Mouse (Mus musculus): ENCODE measurements at regions not wholly inside any gene's neighbourhood (a gene's known extent, or its start where the extent isn't known, plus 50 kb on each side); places are given as distances from the start of the nearest gene placed in this dataset.

DNA sequence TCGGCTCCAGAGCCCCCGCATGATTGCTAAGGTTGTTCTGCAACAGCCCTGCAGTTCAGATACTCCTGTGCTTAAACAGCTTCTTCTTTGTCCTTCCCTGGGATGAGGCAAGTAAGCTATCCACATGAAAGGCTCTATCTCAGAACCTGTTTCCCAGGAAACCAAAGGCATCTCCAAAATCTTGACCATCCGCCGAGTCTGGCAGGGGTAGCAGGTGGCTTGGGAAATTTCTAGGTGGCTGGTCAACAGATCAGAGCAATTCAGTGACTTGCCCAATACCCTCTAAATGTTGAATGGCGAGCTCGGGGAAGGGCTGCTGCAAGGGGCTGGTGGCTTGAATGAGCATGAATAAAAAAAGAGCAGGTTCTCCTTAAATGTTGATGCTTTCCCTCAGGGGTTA is 229.7 kb upstream of the Mphosph6 start:
- no peaks in the 10 kb centered on the region for H3K79me2 ChIP-seq (replicated peaks; ENCODE audit: control insufficient read depth, extremely low read depth, insufficient read depth, poor library complexity, severe bottlenecking)
- no peak overlapping the region for H3K4me3 ChIP-seq (replicated peaks in 1 of 3; ENCODE audit: low read depth in 2 of 3, low read length in 2 of 3, poor library complexity in 1 of 3)
- H3K36me3 ChIP-seq (replicated peaks in 1 of 2; ENCODE audit: control insufficient read depth in 1 of 2, insufficient read depth in 1 of 2, low read length in 1 of 2): no peaks in the 10 kb centered on the region
- H3K27me3 ChIP-seq (replicated peaks): no peaks in the 10 kb centered on the region
- TF ChIP-seq NRF1 (IDR thresholded peaks at IDR 0.05; ENCODE audit: low read depth, low read length) (no peak), CHD1 (IDR thresholded peaks at IDR 0.05; ENCODE audit: low read depth, low read length) (no peak), RAD21 (IDR thresholded peaks at IDR 0.05; ENCODE audit: low read depth, low read length) (no peak), ZC3H11A (IDR thresholded peaks at IDR 0.05; ENCODE audit: low read depth, low read length) (no peak), JUN (IDR thresholded peaks at IDR 0.05; ENCODE audit: insufficient read depth, low read depth, low read length) (no peak), HCFC1 (IDR thresholded peaks at IDR 0.05; ENCODE audit: low read depth, low read length) (no peak), EP300 (IDR thresholded peaks at IDR 0.05; ENCODE audit: low read length) (no peak), PAX5 (IDR thresholded peaks at IDR 0.05; ENCODE audit: low read length) (no peak), RCOR1 (conservative IDR thresholded peaks at IDR 0.05; ENCODE audit: low read depth, low read length) (no peak), GABPA (IDR thresholded peaks at IDR 0.05; ENCODE audit: insufficient replicate concordance, low read depth, low read length) (no peak), USF2 (conservative IDR thresholded peaks at IDR 0.05; ENCODE audit: low read depth, low read length) (no peak), KAT2A (IDR thresholded peaks at IDR 0.05; ENCODE audit: insufficient replicate concordance, low read length) (no peak), ETS1 (conservative IDR thresholded peaks at IDR 0.05; ENCODE audit: low read depth, low read length) (no peak), MYC (IDR thresholded peaks at IDR 0.05; ENCODE audit: low read depth, low read length) (no peak), TCF12 (IDR thresholded peaks at IDR 0.05; ENCODE audit: low read depth, low read length) (no peak), JUND (conservative IDR thresholded peaks at IDR 0.05; ENCODE audit: low read depth, low read length) (no peak), MAFK (IDR thresholded peaks at IDR 0.05; ENCODE audit: insufficient replicate concordance, low read length) (no peak), MAZ (IDR thresholded peaks at IDR 0.05; ENCODE audit: low read depth, low read length) (no peak), CTCF (conservative IDR thresholded peaks at IDR 0.05 in 1 of 2, IDR thresholded peaks at IDR 0.05 in 1 of 2; ENCODE audit: low read depth in 2 of 2, low read length in 2 of 2) (no peak), IRF4 (IDR thresholded peaks at IDR 0.05; ENCODE audit: low read depth, low read length) (no peak)
- no peak overlapping the region for H3K27ac ChIP-seq (ENCODE audit: insufficient read depth, low read depth)
- no peaks in the 10 kb centered on the region for H3K4me1 ChIP-seq (ENCODE audit: control insufficient read depth in 1 of 2, insufficient read depth in 2 of 2)
- dilution Hi-C loops (cut with MboI; ENCODE audit: extremely low pct_ligation_motif_present, extremely low pct_unique_long_range_greater_than_20kb, low sequenced_read_pairs): no loop called here
- no peak overlapping the region for H3K4me2 ChIP-seq (ENCODE audit: insufficient read depth, low read depth, poor library complexity, severe bottlenecking)
- no peak overlapping the region for H3K9ac ChIP-seq (ENCODE audit: insufficient read depth, low read depth)
- in situ Hi-C loops (cut with MboI; ENCODE audit: low pct_ligation_motif_present, low pct_unique_long_range_greater_than_20kb, low sequenced_read_pairs): no loop called here
- peaks cover 84% of the 10 kb centered on the region for H3K9me3 ChIP-seq (replicated peaks; ENCODE audit: low read length)
- no peak for DNase-seq (ENCODE audit: extremely low read depth)

DNA sequence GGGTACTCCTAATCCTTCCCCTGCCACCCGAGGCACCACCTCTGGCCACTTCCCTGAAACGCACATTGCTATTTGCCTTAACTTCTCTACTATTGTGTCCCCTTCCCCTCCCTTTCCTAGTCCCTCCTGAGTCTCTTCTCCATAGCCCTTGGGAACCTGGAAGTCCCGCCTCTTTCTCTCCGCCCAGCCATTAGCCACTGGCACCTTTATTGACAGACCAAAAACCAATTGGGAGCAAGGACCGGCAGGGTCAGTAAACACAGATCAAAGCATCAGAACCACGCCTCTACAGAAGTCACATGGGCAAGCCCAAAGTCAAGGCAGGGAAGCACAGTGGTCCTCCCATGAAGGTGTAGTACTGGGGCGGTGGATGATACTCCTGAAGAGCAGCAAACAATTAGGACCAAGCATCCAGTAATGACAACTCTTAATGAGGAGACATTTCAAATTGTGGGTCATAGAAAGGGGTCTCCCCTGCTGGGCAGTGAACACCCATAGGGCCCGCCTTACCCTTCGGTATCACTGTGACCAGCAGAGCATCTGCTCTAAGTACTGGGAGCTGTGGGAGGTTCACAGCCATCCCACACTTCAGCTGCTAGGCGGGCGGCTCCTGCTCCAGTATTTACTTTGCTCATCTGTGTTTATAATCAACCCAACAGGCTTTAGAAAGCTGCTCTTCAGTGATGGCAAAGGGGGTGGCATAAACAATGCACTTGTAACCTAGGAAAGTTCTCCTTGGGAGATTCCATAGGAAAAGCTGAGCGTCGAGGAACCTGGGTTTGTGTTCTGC is 226.5 kb upstream of the Mphosph6 start:
- no peak overlapping the region for H3K4me3 ChIP-seq (replicated peaks in 1 of 3; ENCODE audit: low read depth in 2 of 3, low read length in 2 of 3, poor library complexity in 1 of 3)
- no peak overlapping the region for H3K4me2 ChIP-seq (ENCODE audit: insufficient read depth, low read depth, poor library complexity, severe bottlenecking)
- H3K9ac ChIP-seq (ENCODE audit: insufficient read depth, low read depth): no peak overlapping the region
- H3K79me2 ChIP-seq (replicated peaks; ENCODE audit: control insufficient read depth, extremely low read depth, insufficient read depth, poor library complexity, severe bottlenecking): no peaks in the 10 kb centered on the region
- no peak overlapping the region for H3K27ac ChIP-seq (ENCODE audit: insufficient read depth, low read depth)
- peaks cover 75% of the 10 kb centered on the region for H3K9me3 ChIP-seq (replicated peaks; ENCODE audit: low read length)
- no peak for TF ChIP-seq EP300 (IDR thresholded peaks at IDR 0.05; ENCODE audit: low read length)
- no peak for TF ChIP-seq CHD2 (IDR thresholded peaks at IDR 0.05; ENCODE audit: low read length)
- no peak for TF ChIP-seq MAFK (IDR thresholded peaks at IDR 0.05; ENCODE audit: insufficient replicate concordance, low read length)
- TF ChIP-seq USF1 (IDR thresholded peaks at IDR 0.05; ENCODE audit: low read depth, low read length): no peak
- no peak for TF ChIP-seq NELFE (IDR thresholded peaks at IDR 0.05; ENCODE audit: low read depth, low read length)
- no peak for TF ChIP-seq HCFC1 (IDR thresholded peaks at IDR 0.05; ENCODE audit: low read depth, low read length)
- no peak for TF ChIP-seq MXI1 (IDR thresholded peaks at IDR 0.05; ENCODE audit: low read depth, low read length)
- TF ChIP-seq MAX (IDR thresholded peaks at IDR 0.05; ENCODE audit: low read length): no peak
- TF ChIP-seq ZNF384 (IDR thresholded peaks at IDR 0.05; ENCODE audit: low read depth, low read length): no peak
- no peak for TF ChIP-seq UBTF (IDR thresholded peaks at IDR 0.05; ENCODE audit: low read depth, low read length)
- TF ChIP-seq IRF4 (IDR thresholded peaks at IDR 0.05; ENCODE audit: low read depth, low read length): no peak
- TF ChIP-seq MAZ (IDR thresholded peaks at IDR 0.05; ENCODE audit: low read depth, low read length): no peak
- no peak for TF ChIP-seq JUN (IDR thresholded peaks at IDR 0.05; ENCODE audit: insufficient read depth, low read depth, low read length)
- DNase-seq (ENCODE audit: extremely low read depth): no peak
- no peaks in the 10 kb centered on the region for H3K27me3 ChIP-seq (replicated peaks)
- in situ Hi-C loops (cut with MboI; ENCODE audit: low pct_ligation_motif_present, low pct_unique_long_range_greater_than_20kb, low sequenced_read_pairs) (no loop called here), dilution Hi-C loops (cut with MboI; ENCODE audit: extremely low pct_ligation_motif_present, extremely low pct_unique_long_range_greater_than_20kb, low sequenced_read_pairs) (no loop called here)
- H3K36me3 ChIP-seq (replicated peaks in 1 of 2; ENCODE audit: control insufficient read depth in 1 of 2, insufficient read depth in 1 of 2, low read length in 1 of 2): no peaks in the 10 kb centered on the region
- no peaks in the 10 kb centered on the region for H3K4me1 ChIP-seq (ENCODE audit: control insufficient read depth in 1 of 2, insufficient read depth in 2 of 2)
